Comparison of ENCODE assay signal across 12 mouse cellular contexts in the genomic region with DNA sequence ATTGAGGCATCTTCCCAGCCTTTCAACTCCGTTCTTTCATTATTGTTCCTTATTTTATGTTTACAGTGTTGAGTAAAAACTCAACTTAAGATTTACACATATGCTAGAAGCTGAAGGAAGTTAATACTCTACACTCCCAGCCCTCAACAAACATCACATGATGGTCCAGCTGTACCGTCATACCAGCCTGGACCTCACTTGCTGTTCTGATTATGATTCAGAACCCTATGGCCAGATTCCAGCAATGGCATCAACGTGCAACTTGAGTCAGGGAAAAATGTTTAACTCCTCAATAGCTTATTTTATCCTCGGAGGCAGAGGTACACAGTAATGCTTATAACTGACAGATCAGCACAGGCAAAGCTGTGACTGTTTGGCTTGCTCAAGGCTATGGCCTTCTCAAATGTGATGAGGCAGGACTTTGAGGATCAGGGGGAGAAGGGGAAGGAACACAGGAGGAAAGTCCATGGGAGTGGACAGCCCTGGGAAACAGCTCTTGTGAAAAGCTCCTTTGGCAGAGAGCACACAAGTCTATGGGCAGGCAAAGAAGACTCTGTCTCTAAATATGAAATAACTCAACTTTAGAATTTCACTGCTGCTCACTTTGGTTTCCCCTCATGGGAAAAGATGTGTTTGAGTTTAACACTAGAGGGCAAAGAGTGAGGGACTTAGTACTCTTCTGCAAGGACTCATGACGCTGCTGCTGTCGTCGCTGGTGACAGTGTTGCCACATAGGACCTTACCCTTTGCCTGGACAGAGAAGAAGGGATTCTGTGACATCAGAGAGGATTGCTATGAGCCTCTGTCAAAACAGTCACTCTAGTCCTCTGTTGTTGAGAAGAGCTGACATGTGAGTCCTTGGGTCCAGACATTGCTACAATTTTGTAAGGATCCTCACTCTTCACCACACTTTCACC. TPM values are rescaled to one million over a fixed set of nuclear protein-coding genes. Genes with fewer than 3 reads are reported as not detected.
DNase-seq lines count a peak whose midpoint lies in the region; ATAC-seq and TF ChIP-seq lines count a peak whose summit lies in the region.
"Had no signal": no experiment of that assay in that cellular context is flagged by ENCODE, and none has a peak within 500 bp of the region (broad histone marks: within the 10 kb centered on the region; RNA-seq: fewer than 3 reads in every experiment).

No protein-coding gene starts in this region.

- intact Hi-C loops in gastrocnemius, adult 2 months (cut with DNase I), result no loop called here

- no peak overlapping the region for H3K9ac ChIP-seq in kidney, embryonic 16.5 days (replicated peaks; ENCODE audit: low read length)
- H3K9ac ChIP-seq in liver, postnatal 0 days (replicated peaks), result no peak overlapping the region

- H3K9me3 ChIP-seq in kidney, embryonic 16.5 days (ENCODE audit: low read length), result no peaks in the 10 kb centered on the region
- no peaks in the 10 kb centered on the region for H3K9me3 ChIP-seq in liver, postnatal 0 days (ENCODE audit: low read length)
- no peaks in the 10 kb centered on the region for H3K9me3 ChIP-seq in forebrain, embryonic 10.5 days

- no peaks in the 10 kb centered on the region for H3K4me1 ChIP-seq in kidney, embryonic 16.5 days (ENCODE audit: insufficient read depth, low read length)
- peaks cover 7% of the 10 kb centered on the region; the same call in 1 of the 2 replicates for H3K4me1 ChIP-seq in liver, postnatal 0 days (ENCODE audit: insufficient read depth)
- H3K4me1 ChIP-seq in forebrain, embryonic 10.5 days, result peaks cover 8% of the 10 kb centered on the region

- H3K27ac ChIP-seq in gastrocnemius, adult 2 months, result peak overlapping the region; percentile 64
- H3K27ac ChIP-seq in kidney, embryonic 16.5 days (ENCODE audit: low read length), result no peak overlapping the region
- peak overlapping the region; percentile 78 for H3K27ac ChIP-seq in liver, postnatal 0 days (ENCODE audit: low read depth)
- no peak overlapping the region for H3K27ac ChIP-seq in forebrain, embryonic 10.5 days

- no peaks in the 10 kb centered on the region for H3K36me3 ChIP-seq in kidney, embryonic 16.5 days (ENCODE audit: insufficient read depth, low read length)
- H3K36me3 ChIP-seq in liver, postnatal 0 days (replicated peaks; ENCODE audit: insufficient read depth, low read length), result no peaks in the 10 kb centered on the region
- H3K36me3 ChIP-seq in forebrain, embryonic 10.5 days (replicated peaks), result no peaks in the 10 kb centered on the region

- TF ChIP-seq CTCF in gastrocnemius, adult 2 months (IDR thresholded peaks at IDR 0.05), result no peak
- TF ChIP-seq CTCF in liver, postnatal 0 days (IDR thresholded peaks at IDR 0.05; ENCODE audit: low read depth), result no peak

- H3K4me3 ChIP-seq in gastrocnemius, adult 2 months, result no peak overlapping the region
- H3K4me3 ChIP-seq in kidney, embryonic 16.5 days (ENCODE audit: low read length), result no peak overlapping the region
- H3K4me3 ChIP-seq in liver, postnatal 0 days (ENCODE audit: low read depth, low read length), result no peak overlapping the region
- no peak overlapping the region for H3K4me3 ChIP-seq in forebrain, embryonic 10.5 days

- peak; percentile 19 for DNase-seq in gastrocnemius, adult 2 months
- DNase-seq in gastrocnemius, postnatal 4 days (ENCODE audit: low spot score in 2 of 2), result no peak
- peak; percentile 44 for DNase-seq in kidney, postnatal 14 days
- DNase-seq in adipocyte (ENCODE audit: low spot score), result peak; percentile 77
- DNase-seq in liver, postnatal 0 days, result peak; percentile 63
- DNase-seq in forebrain, embryonic 10.5 days (ENCODE audit: extremely low spot score, low spot score), result no peak
- no peak for DNase-seq in right cerebral cortex, postnatal 25 days
- DNase-seq: embryo, embryonic 11 days; heart, postnatal 14 days; thymus, postnatal 25 days had no signal

- WGBS in kidney, embryonic 16.5 days, result 70% methylated on average over 7 of the region's 7 CpGs
- 48% methylated on average over 7 of the region's 7 CpGs for WGBS in liver, postnatal 0 days (ENCODE audit: insufficient replicate concordance)
- WGBS in forebrain, embryonic 10.5 days, result 91% methylated on average over 7 of the region's 7 CpGs

- no peak overlapping the region for H3K4me2 ChIP-seq in kidney, embryonic 16.5 days (replicated peaks; ENCODE audit: low read depth, low read length)
- H3K4me2 ChIP-seq in liver, postnatal 0 days (ENCODE audit: low read depth, low read length), result no peak overlapping the region

- no peak for ATAC-seq in kidney, embryonic 16.5 days (ENCODE audit: low FRiP score, low TSS enrichment)
- peak; percentile 96 for ATAC-seq in liver, postnatal 0 days
- ATAC-seq: forebrain, embryonic 14.5 days had no signal

- no peaks in the 10 kb centered on the region for H3K27me3 ChIP-seq in kidney, embryonic 16.5 days (ENCODE audit: insufficient read depth, low read length)
- H3K27me3 ChIP-seq in liver, postnatal 0 days (ENCODE audit: insufficient read depth, low read length), result no peaks in the 10 kb centered on the region
- no peaks in the 10 kb centered on the region for H3K27me3 ChIP-seq in forebrain, embryonic 10.5 days (ENCODE audit: poor library complexity, severe bottlenecking)

- peak; percentile 60; the same call in 1 of the 2 replicates for TF ChIP-seq EP300 in liver, postnatal 0 days (IDR thresholded peaks at IDR 0.05; ENCODE audit: low read depth)

RNA-seq across cellular contexts. Expression of gene Ppargc1a, which starts 22.1 kb away (rescaled TPM):
- 10 to 100 TPM; 34.5 to 69.7 TPM for total RNA-seq in gastrocnemius, adult 2 months (2021)
- 10 to 100 TPM; 15.4 to 22.0 TPM for total RNA-seq in gastrocnemius, postnatal 4 days (2021)
- polyA plus RNA-seq in kidney, embryonic 16.5 days (2015; fragmentation: Nextera tagmentation; extraction: Ambion mirVana), result 24.5 and 27.4 TPM in 2 replicates
- 4.4 and 7.1 TPM in 2 replicates for polyA plus RNA-seq in liver, postnatal 0 days (2015; fragmentation: Nextera tagmentation; extraction: Ambion mirVana)
- polyA plus RNA-seq in forebrain, embryonic 10.5 days (2016; fragmentation: Nextera tagmentation; extraction: Ambion mirVana), result 2.0 and 2.6 TPM in 2 replicates

Comparison
In these comparisons a context has a peak if more than half of its experiments do, and no peak if none do; other contexts are left out.
1. DNase-seq: peak in gastrocnemius, adult 2 months (single experiment), kidney, postnatal 14 days (single experiment), adipocyte (single experiment) and liver, postnatal 0 days (single experiment); none in gastrocnemius, postnatal 4 days (0 of 2), forebrain, embryonic 10.5 days (single experiment) and right cerebral cortex, postnatal 25 days (single experiment).
2. H3K27ac ChIP-seq: peak in gastrocnemius, adult 2 months (single experiment) and liver, postnatal 0 days (single experiment); none in kidney, embryonic 16.5 days (single experiment) and forebrain, embryonic 10.5 days (single experiment).